Mouse (Mus musculus) hindbrain, embryonic 11.5 days (tissue): Measurements from ENCODE around the gene Traf6. TPM values are rescaled to one million over a fixed set of nuclear protein-coding genes. Genes with fewer than 3 reads are reported as not detected.

ENCODE experiments used
- ATAC-seq: fragments of 200-750 bp; cut with Nextera tagmentation; 2 replicates; pipeline ENCODE4 v1.8.0; 2017; ENCODE audit warnings: mild to moderate bottlenecking, moderate TSS enrichment, moderate library complexity; ENCODE audit not compliant: low FRiP score
- DNase-seq: peaks from one replicate; pipeline ENCODE4 v3.0.0-alpha.2; 2015; ENCODE audit warnings: low spot score
- H3K27ac ChIP-seq: fragments of 300-500 bp; sonication (generic); 2 replicates; pipeline ENCODE4 v1.5.1; 2014; ENCODE audit warnings: mild to moderate bottlenecking, low read depth, low read length
- H3K27me3 ChIP-seq: fragments of 300-500 bp; sonication (generic); 2 replicates; pipeline ENCODE4 v1.6.1; 2014; ENCODE audit warnings: mild to moderate bottlenecking, low read length, moderate library complexity, mixed read lengths; ENCODE audit not compliant: control insufficient read depth, insufficient read depth
- H3K36me3 ChIP-seq: fragments of 300-500 bp; sonication (generic); 2 replicates; pipeline ENCODE4 v1.6.1; 2014; ENCODE audit warnings: mild to moderate bottlenecking, low read length, moderate library complexity, mixed read lengths; ENCODE audit not compliant: control insufficient read depth, insufficient read depth
- H3K4me1 ChIP-seq: fragments of 300-500 bp; sonication (generic); replicated peaks from 2 replicates; pipeline ENCODE4 v1.6.1; 2014; ENCODE audit warnings: low read length, mixed read lengths; ENCODE audit not compliant: control insufficient read depth, insufficient read depth
- H3K4me2 ChIP-seq: fragments of 300-500 bp; sonication (generic); replicated peaks from 2 replicates; pipeline ENCODE4 v1.6.1; 2014; ENCODE audit warnings: mild to moderate bottlenecking, low read depth, low read length
- H3K4me3 ChIP-seq: fragments of 300-500 bp; sonication (generic); 2 replicates; pipeline ENCODE4 v1.5.1; 2014; ENCODE audit warnings: low read depth, low read length
- H3K9ac ChIP-seq: fragments of 300-500 bp; sonication (generic); 2 replicates; pipeline ENCODE4 v1.6.1; 2014; ENCODE audit warnings: low read depth, low read length
- H3K9me3 ChIP-seq: fragments of 300-500 bp; sonication (generic); 2 replicates; pipeline ENCODE4 v1.6.1; 2016; ENCODE audit warnings: low read length; ENCODE audit not compliant: control insufficient read depth
- WGBS: fragments of 180-500 bp; shearing (Covaris S2); extraction: QIAGEN DNeasy Blood & Tissue Kit; methylation state at CpG from one replicate; pipeline ENCODE4 v1.1.7; 2014; 5-methylcytosine and 5-hydroxymethylcytosine counted together
- polyA plus RNA-seq: library from polyadenylated mRNA; unstranded; fragments of >200 nt; fragmentation: Nextera tagmentation; extraction: Ambion mirVana; gene quantifications from 2 replicates; pipeline ENCODE4 v1.2.1, GENCODE M21; 2014

Traf6 gene
- polyA plus RNA-seq: 16.5 and 19.2 TPM in 2 replicates

DNA sequence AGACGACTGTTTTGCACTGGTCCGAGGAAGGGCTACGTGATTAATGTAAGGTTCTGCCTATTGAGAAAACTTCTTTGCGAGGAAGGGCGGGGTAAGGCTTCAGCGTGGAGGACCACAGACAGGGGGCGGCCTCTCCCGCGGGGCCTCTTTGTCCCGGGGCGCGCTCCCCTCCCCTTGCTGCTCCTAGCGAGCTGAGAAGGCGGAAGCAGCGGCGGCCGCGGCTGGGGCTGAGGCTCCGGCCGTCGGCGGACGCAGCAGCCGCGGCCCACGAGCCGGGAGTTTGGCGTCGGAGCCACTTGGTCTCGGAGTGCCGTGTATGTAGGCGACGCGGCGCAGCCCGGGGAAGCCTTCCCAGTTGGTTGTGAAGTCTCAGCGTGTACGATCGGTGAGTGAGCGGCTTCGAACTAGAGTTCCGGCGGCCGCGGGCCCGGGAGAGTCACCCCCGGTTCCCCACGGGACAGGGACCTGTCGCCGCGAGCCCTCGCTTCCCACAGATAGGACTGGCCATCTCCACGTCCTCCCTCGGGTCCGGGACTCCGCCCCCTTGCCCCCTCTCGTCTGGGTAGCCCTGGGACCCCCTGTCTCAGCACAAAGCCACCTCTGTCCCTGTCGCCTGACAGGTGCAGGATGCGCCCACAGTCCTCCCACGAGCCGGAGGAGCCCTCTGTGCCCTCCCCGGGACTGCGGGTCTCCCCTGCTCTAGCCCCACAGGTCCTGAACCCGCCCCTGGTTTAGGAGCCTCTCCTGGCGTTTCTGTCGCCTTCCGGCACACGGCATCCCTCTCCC is at the start of gene Traf6:
Gene Traf6, plus strand, starts transcription at position 194 of the 786 bp plus-strand sequence.
- H3K4me2 ChIP-seq: peak within 1 kb of the TSS; percentile 57
- peak within 1 kb of the TSS; percentile 96 for H3K9ac ChIP-seq
- H3K9me3 ChIP-seq: no peaks in the 10 kb centered on the region
- peak within 1 kb of the TSS; percentile 98 for H3K4me3 ChIP-seq
- no peaks in the 10 kb centered on the region; the same call in 1 of the 2 replicates for H3K4me1 ChIP-seq
- WGBS: under 1% methylated on average over 56 of the region's 68 CpGs
- peak within 1 kb of the TSS; percentile 65 for H3K27ac ChIP-seq
- DNase-seq (peak; percentile 90), ATAC-seq (peak; percentile 93)
- no peaks in the 10 kb centered on the region for H3K36me3 ChIP-seq
- H3K27me3 ChIP-seq: no peaks in the 10 kb centered on the region

DNA sequence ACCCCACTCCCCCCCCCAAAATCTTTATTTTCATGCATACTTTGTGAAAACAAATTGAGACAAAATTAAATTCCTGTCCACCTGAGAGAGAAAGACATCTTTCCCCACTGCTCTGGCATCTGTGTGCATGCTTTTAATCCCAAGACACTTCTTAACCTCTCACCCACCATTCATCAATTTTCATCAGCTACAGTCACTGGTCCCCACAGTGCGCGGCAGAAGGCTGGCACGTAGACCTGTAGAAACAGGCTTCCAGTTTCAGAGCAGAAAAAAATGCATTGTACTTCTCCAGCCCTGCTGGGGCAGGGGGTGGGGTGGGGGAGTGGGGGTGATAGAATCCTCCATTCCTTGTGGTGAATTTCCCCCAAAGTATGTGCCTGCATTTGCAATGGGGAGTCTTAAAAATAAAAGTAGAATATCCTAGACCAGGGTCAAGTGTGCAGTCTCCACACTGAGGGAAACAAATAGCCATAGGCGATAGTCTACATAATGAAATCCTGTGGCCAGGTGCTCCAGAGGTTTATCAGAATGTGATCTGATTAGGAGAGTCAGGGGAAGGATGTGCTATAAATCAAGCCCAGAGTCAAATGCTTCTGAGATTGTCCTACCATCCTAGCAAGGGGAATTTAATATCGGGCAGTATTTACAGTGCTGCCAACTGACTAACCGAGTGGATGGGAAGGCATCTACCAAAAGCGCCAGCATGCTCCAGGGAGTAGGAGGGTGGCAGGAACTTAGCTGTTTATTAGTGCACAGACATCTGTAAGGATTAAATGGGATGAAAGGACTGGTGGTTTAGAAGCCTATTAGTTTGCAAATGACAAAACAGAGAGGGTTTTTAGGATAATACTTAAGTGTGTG is 39.0 kb upstream of the Traf6 start:
- Histone ChIP-seq H3K36me3 (no peaks in the 10 kb centered on the region), H3K9me3 (no peaks in the 10 kb centered on the region), H3K9ac (no peak overlapping the region), H3K4me1 (no peaks in the 10 kb centered on the region), H3K4me3 (no peak overlapping the region), H3K27ac (0 out of 2 replicates have a peak overlapping the region, but pooled peaks have one; percentile 36), H3K4me2 (no peak overlapping the region), H3K27me3 (no peaks in the 10 kb centered on the region)
- DNase-seq (peak; percentile 47), ATAC-seq (peak; percentile 83)
- 44% methylated on average over 7 of the region's 7 CpGs for WGBS

DNA sequence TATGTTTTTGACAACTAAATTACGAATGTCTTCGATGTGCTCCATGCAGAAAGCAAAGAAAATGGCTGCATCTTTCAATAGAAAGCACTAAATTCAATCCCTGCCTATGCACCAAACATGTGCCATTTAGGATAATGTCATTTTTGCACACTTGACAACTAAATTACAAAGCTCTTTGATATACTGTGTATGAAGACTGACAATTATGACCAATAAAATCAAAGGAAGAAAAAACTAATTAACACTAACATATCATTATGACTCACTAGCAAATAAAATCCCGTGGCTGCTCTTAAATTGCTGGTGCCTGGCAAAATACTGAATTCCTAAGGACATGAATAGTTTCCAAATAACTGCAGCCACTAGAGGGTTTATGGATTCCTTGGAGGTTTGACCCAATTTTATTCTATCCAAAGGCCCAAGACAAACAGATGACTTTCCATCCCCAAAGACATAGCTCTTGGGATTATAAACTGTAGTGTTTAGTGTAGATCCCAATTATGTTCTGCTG is 38.3 kb upstream of the Traf6 start:
- H3K4me3 ChIP-seq: no peak overlapping the region
- ATAC-seq (no peak), DNase-seq (no peak)
- H3K9me3 ChIP-seq: no peaks in the 10 kb centered on the region
- H3K4me2 ChIP-seq: no peak overlapping the region
- no peaks in the 10 kb centered on the region for H3K36me3 ChIP-seq
- 89% methylated on average over 3 of the region's 3 CpGs for WGBS
- H3K4me1 ChIP-seq: no peaks in the 10 kb centered on the region
- no peak overlapping the region for H3K9ac ChIP-seq
- no peak overlapping the region for H3K27ac ChIP-seq
- H3K27me3 ChIP-seq: no peaks in the 10 kb centered on the region

DNA sequence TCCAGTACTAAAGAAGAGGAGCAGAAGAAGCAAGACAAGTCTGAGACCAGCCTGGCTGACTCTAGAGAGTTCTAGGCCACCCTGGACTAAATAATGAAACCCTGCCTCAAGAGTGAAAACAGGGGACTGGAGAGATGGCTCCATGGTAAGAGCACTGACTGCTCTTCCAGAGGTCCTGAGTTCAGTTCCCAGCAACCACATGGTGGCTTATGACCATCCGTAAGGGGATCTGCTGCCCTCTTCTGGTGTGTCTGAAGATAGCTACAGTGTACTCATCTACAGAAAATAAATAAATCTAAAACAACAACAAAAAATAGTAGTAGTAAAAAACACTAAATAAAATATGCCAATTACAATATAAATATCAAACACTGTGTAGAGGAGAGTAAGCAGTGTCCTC is 32.4 kb upstream of the Traf6 start:
- no peak overlapping the region for H3K4me2 ChIP-seq
- H3K9ac ChIP-seq: no peak overlapping the region
- DNase-seq (no peak), ATAC-seq (no peak)
- H3K27ac ChIP-seq: no peak overlapping the region
- H3K4me3 ChIP-seq: no peak overlapping the region
- 86% methylated on average over 1 of the region's 1 CpGs for WGBS
- no peaks in the 10 kb centered on the region for H3K9me3 ChIP-seq
- no peaks in the 10 kb centered on the region for H3K36me3 ChIP-seq
- no peaks in the 10 kb centered on the region for H3K27me3 ChIP-seq
- no peaks in the 10 kb centered on the region for H3K4me1 ChIP-seq

DNA sequence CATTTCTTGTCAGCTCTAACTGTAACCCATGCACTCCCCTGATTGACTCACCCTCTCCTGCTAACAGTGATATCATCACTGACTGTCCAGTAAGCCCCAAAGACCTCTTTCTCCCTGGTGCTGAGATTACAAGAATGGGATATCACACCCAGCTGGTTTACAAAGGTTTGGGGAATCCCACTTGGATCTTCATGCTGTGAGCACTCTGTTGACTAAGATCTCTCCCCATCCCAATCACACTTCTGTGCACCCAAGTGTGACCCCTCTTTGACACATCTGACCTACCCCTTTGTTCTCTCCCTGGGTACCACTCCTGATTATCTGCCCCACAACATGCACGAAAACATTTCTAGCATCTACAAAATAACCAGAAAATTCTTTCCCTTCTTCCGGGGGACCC is 29.9 kb upstream of the Traf6 start:
- Histone ChIP-seq H3K36me3 (no peaks in the 10 kb centered on the region), H3K9ac (no peak overlapping the region), H3K4me2 (no peak overlapping the region), H3K27ac (no peak overlapping the region), H3K9me3 (no peaks in the 10 kb centered on the region), H3K27me3 (no peaks in the 10 kb centered on the region), H3K4me3 (no peak overlapping the region), H3K4me1 (no peaks in the 10 kb centered on the region)
- DNase-seq (no peak), ATAC-seq (no peak)
- whole genome bisulfite sequencing: 56% methylated on average over 2 of the region's 2 CpGs

DNA sequence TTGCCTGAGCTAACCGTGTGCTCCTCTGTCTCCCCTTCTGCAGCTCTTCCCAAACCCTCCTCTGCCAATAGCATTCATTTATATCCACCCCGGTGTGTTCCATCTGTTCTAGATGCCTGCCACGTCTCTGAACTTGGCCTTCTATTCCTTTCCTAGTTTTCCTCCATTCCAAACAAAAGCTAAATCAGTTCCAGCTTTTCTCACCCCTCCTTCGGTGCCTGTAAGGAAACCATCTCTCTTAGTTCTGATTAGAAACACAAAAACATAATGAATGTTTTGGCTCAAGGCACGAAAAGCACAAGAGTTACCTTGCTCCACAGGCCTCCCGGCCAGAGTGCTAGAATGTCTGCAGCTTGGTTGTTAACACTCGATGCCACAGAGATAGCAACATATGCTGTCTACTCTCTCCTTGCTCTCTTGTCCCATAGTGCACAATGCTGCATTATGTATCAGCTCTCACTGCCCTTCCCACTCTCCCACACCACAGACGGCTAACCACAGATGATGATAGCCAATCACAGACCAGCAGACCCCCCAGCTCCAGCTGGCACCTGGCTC is 29.0 kb upstream of the Traf6 start, which contains the start of the genes Rag1 and B230118H07Rik:
Gene Rag1, minus strand, starts transcription at position 388 of the 558 bp plus-strand sequence.
Gene B230118H07Rik, minus strand, starts transcription at position 419 of the 558 bp plus-strand sequence.
- ATAC-seq (no peak), DNase-seq (peak; percentile 14)
- no peak within 1 kb of the TSS for H3K9ac ChIP-seq
- no peaks in the 10 kb centered on the region for H3K36me3 ChIP-seq
- no peak within 1 kb of the TSS for H3K4me3 ChIP-seq
- WGBS: 47% methylated on average over 8 of the region's 8 CpGs
- no peaks in the 10 kb centered on the region for H3K9me3 ChIP-seq
- H3K27me3 ChIP-seq: no peaks in the 10 kb centered on the region
- H3K4me2 ChIP-seq: no peak within 1 kb of the TSS
- H3K4me1 ChIP-seq: no peaks in the 10 kb centered on the region
- H3K27ac ChIP-seq: no peak within 1 kb of the TSS

DNA sequence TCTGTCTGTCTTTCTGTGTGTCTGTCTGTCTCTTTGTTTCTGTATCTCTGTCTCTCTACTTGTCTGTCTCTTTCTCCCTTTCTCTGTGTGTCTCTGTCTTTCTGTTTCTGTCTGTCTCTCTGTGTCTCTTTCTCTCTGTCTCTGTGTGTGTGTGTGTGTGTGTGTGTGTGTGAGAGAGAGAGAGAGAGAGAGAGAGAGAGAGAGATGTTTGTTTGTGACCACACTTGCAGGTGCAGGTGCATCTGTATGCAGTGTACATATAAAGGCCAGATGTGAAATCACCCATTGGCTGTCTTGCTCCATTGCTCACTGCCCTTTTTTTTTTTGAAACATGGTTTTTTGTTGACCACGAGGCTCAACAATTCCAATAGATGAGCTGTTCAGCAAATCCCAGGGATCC is 27.8 kb upstream of the Traf6 start:
- Histone ChIP-seq H3K4me2 (no peak overlapping the region), H3K9ac (no peak overlapping the region), H3K4me1 (no peaks in the 10 kb centered on the region), H3K27ac (no peak overlapping the region), H3K36me3 (no peaks in the 10 kb centered on the region), H3K27me3 (no peaks in the 10 kb centered on the region), H3K9me3 (no peaks in the 10 kb centered on the region), H3K4me3 (no peak overlapping the region)
- 74% methylated on average over 1 of the region's 1 CpGs for WGBS
- ATAC-seq (no peak), DNase-seq (no peak)

DNA sequence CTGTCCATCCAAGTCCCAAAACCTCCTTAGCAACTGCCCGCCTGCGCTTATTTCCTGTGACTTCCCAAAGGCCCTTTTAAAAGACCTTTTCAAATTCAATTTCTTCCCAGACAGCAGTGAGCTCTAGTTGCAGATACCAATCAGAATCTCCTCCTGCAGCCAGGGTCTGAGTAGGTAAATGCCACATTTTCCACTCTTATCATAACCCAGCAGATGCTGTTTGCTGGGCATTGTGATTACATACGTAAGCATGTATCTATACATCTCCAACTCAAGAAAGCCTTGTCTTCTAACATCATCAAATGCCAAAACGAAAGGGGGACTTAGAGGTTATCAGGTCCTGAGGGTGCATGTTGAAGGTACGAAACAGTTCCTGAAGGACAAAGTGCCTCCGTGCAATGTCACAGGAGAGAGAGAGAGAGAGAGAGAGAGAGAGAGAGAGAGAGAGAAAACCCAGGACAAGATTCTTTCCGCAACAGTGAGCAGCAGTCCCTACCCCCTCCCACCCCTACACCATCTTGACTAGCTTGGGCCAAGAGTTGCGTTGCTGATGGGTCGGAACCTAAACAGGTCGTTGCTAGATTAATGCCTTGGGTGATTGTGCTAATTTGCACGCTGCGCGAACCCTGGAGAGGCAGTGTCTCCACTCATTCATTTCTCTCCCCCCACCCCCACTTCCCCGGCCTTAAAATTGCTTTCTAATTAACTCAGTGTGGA is 25.9 kb upstream of the Traf6 start:
- no peaks in the 10 kb centered on the region for H3K4me1 ChIP-seq
- ATAC-seq: peak; percentile 72
- no peaks in the 10 kb centered on the region for H3K36me3 ChIP-seq
- H3K9me3 ChIP-seq: no peaks in the 10 kb centered on the region
- peak overlapping the region; percentile 36; the same call in 1 of the 2 replicates for H3K9ac ChIP-seq
- 40% methylated on average over 14 of the region's 14 CpGs for WGBS
- H3K4me2 ChIP-seq: peak overlapping the region; percentile 37
- DNase-seq: peak; percentile 20
- peak overlapping the region; percentile 13; the same call in 1 of the 2 replicates for H3K4me3 ChIP-seq
- H3K27ac ChIP-seq: no peak overlapping the region
- H3K27me3 ChIP-seq: no peaks in the 10 kb centered on the region
